Comparison of ENCODE assay signal across 11 mouse cellular contexts in genomic region chr2:167267531-167268410, GRCm38 (mm10). TPM values are rescaled to one million over a fixed set of nuclear protein-coding genes. Genes with fewer than 3 reads are reported as not detected.
A peak's percentile ranks its signal among the peaks of the same experiment; 100 is the strongest.
DNase-seq lines count a peak whose midpoint lies in the region; ATAC-seq lines count a peak whose summit lies in the region.
"Had no signal": no experiment of that assay in that cellular context is flagged by ENCODE, and none has a peak within 500 bp of the region (broad histone marks: within the 10 kb centered on the region; RNA-seq: fewer than 3 reads in every experiment).

No protein-coding gene starts in this region.

- no peaks in the 10 kb centered on the region for H3K36me3 ChIP-seq in hindbrain, embryonic 13.5 days
- no peaks in the 10 kb centered on the region for H3K36me3 ChIP-seq in midbrain, embryonic 16.5 days (ENCODE audit: control insufficient read depth, insufficient read depth, low read length)
- H3K36me3 ChIP-seq: intestine, embryonic 15.5 days; limb, embryonic 12.5 days had no signal

- no peaks in the 10 kb centered on the region for H3K27me3 ChIP-seq in hindbrain, embryonic 13.5 days
- no peaks in the 10 kb centered on the region for H3K27me3 ChIP-seq in midbrain, embryonic 16.5 days (ENCODE audit: control insufficient read depth, insufficient read depth, low read depth, low read length)
- H3K27me3 ChIP-seq: intestine, embryonic 15.5 days; limb, embryonic 12.5 days had no signal

- DNase-seq in kidney, postnatal 4 days = peak; percentile 0 to 1
- no peak for DNase-seq in kidney, adult 9 months
- DNase-seq in urinary bladder, postnatal 4 days (ENCODE audit: low spot score in 2 of 2) = peak; percentile 14 to 50
- no peak for DNase-seq in urinary bladder, adult 2 months (ENCODE audit: low spot score)
- peak; percentile 33 to 45 for DNase-seq in heart, postnatal 10 days

- 85% methylated on average over 14 of the region's 14 CpGs for WGBS in hindbrain, embryonic 13.5 days
- 80% methylated on average over 14 of the region's 14 CpGs for WGBS in midbrain, embryonic 16.5 days

- H3K9me3 ChIP-seq in hindbrain, embryonic 13.5 days = no peaks in the 10 kb centered on the region
- no peaks in the 10 kb centered on the region for H3K9me3 ChIP-seq in midbrain, embryonic 16.5 days (replicated peaks; ENCODE audit: control insufficient read depth, low read length, poor library complexity, severe bottlenecking)
- H3K9me3 ChIP-seq: intestine, embryonic 15.5 days; limb, embryonic 12.5 days had no signal

- no peak overlapping the region for H3K9ac ChIP-seq in hindbrain, embryonic 13.5 days
- no peak overlapping the region for H3K9ac ChIP-seq in midbrain, embryonic 16.5 days (ENCODE audit: low read depth, low read length)
- H3K9ac ChIP-seq: intestine, embryonic 15.5 days; limb, embryonic 12.5 days had no signal

- H3K4me2 ChIP-seq in hindbrain, embryonic 13.5 days = no peak overlapping the region
- no peak overlapping the region for H3K4me2 ChIP-seq in midbrain, embryonic 16.5 days (ENCODE audit: low read length)
- H3K4me2 ChIP-seq: intestine, embryonic 15.5 days; limb, embryonic 12.5 days had no signal

- H3K4me3 ChIP-seq in hindbrain, embryonic 13.5 days = no peak overlapping the region
- no peak overlapping the region for H3K4me3 ChIP-seq in midbrain, embryonic 16.5 days (ENCODE audit: low read depth, low read length)
- H3K4me3 ChIP-seq: intestine, embryonic 15.5 days; limb, embryonic 12.5 days had no signal

- no peak for ATAC-seq in hindbrain, embryonic 13.5 days (ENCODE audit: low FRiP score)
- no peak for ATAC-seq in activated CD4-positive, CD25-positive, alpha-beta regulatory T cell, adult 4 months
- no peak for ATAC-seq in midbrain, embryonic 16.5 days
- ATAC-seq: intestine, embryonic 15.5 days had no signal

- no peak overlapping the region for H3K27ac ChIP-seq in hindbrain, embryonic 13.5 days
- no peak overlapping the region for H3K27ac ChIP-seq in midbrain, embryonic 16.5 days (ENCODE audit: low read length)
- H3K27ac ChIP-seq: intestine, embryonic 15.5 days; limb, embryonic 12.5 days had no signal

- intact Hi-C loops in heart, postnatal 10 days (cut with DNase I) = no loop called here

- H3K4me1 ChIP-seq in hindbrain, embryonic 13.5 days (replicated peaks) = no peaks in the 10 kb centered on the region
- no peaks in the 10 kb centered on the region for H3K4me1 ChIP-seq in midbrain, embryonic 16.5 days (ENCODE audit: control insufficient read depth, insufficient read depth, low read length)
- H3K4me1 ChIP-seq: intestine, embryonic 15.5 days; limb, embryonic 12.5 days had no signal

RNA-seq across cellular contexts. Expression of gene Ptgis, which starts 27.4 kb away (rescaled TPM):
- polyA plus RNA-seq in urinary bladder, adult 2 months (2012; rRNA removed) = 98.4 and 106 TPM in 2 replicates
- total RNA-seq in heart, postnatal 10 days (2021) = 10 to 100 TPM; 35.8 to 39.7 TPM
- polyA plus RNA-seq in hindbrain, embryonic 13.5 days (2015; fragmentation: Nextera tagmentation; extraction: Ambion mirVana) = 5.8 and 6.5 TPM in 2 replicates
- under 1 TPM in 1 of 2 experiments, not detected in 1; 0.17 TPM for polyA plus RNA-seq in activated CD4-positive, CD25-positive, alpha-beta regulatory T cell, adult 4 months (2017; shearing (Covaris generic))
- 3.4 and 4.3 TPM in 2 replicates for polyA plus RNA-seq in midbrain, embryonic 16.5 days (2015; fragmentation: Nextera tagmentation; extraction: Ambion mirVana)
- total RNA-seq: megakaryocyte-erythroid progenitor cell, adult 5-6 weeks had no signal

Comparison
In these comparisons a context has a peak if more than half of its experiments do, and no peak if none do; other contexts are left out.
1. DNase-seq: peak in kidney, postnatal 4 days (2 of 2), urinary bladder, postnatal 4 days (2 of 2) and heart, postnatal 10 days (2 of 2); none in kidney, adult 9 months (single experiment) and urinary bladder, adult 2 months (single experiment).
2. RNA of gene Ptgis, which starts 27.4 kb away (polyA plus RNA-seq): 98.4 to 106 TPM in urinary bladder, adult 2 months; 5.8 to 6.5 TPM in hindbrain, embryonic 13.5 days, 3.4 to 4.3 TPM in midbrain, embryonic 16.5 days and 0.17 TPM in activated CD4-positive, CD25-positive, alpha-beta regulatory T cell, adult 4 months; every median in the first group is over 10 times any median in the second.